Mouse (Mus musculus) hindbrain, embryonic 13.5 days (tissue): ENCODE measurements at regions not wholly inside any gene's neighbourhood (a gene's known extent, or its start where the extent isn't known, plus 50 kb on each side); places are given as distances from the start of the nearest gene placed in this dataset.

Experiments
- ATAC-seq: fragments of 200-750 bp; cut with Nextera tagmentation; 2 replicates; pipeline ENCODE4 v1.8.0; 2017; ENCODE audit warnings: moderate TSS enrichment; ENCODE audit not compliant: low FRiP score
- H3K27ac ChIP-seq: fragments of 300-500 bp; sonication (generic); 2 replicates; pipeline ENCODE4 v1.5.1; 2015; ENCODE audit warnings: inconsistent platforms, mild to moderate bottlenecking, moderate library complexity
- H3K27me3 ChIP-seq: fragments of 300-500 bp; sonication (generic); 2 replicates; pipeline ENCODE4 v1.6.1; 2015; ENCODE audit warnings: mild to moderate bottlenecking, inconsistent platforms
- H3K36me3 ChIP-seq: fragments of 300-500 bp; sonication (generic); 2 replicates; pipeline ENCODE4 v1.6.1; 2015; ENCODE audit warnings: mild to moderate bottlenecking, inconsistent platforms
- H3K4me1 ChIP-seq: fragments of 300-500 bp; sonication (generic); replicated peaks from 2 replicates; pipeline ENCODE4 v1.6.1; 2015; ENCODE audit warnings: inconsistent platforms
- H3K4me2 ChIP-seq: fragments of 300-500 bp; sonication (generic); 2 replicates; pipeline ENCODE4 v1.6.1; 2015; ENCODE audit warnings: inconsistent platforms, mild to moderate bottlenecking, moderate library complexity
- H3K4me3 ChIP-seq: fragments of 300-500 bp; sonication (generic); 2 replicates; pipeline ENCODE4 v1.5.1; 2015; ENCODE audit warnings: mild to moderate bottlenecking, inconsistent platforms
- H3K9ac ChIP-seq: fragments of 300-500 bp; sonication (generic); 2 replicates; pipeline ENCODE4 v1.6.1; 2015; ENCODE audit warnings: mild to moderate bottlenecking, inconsistent platforms
- H3K9me3 ChIP-seq: fragments of 300-500 bp; sonication (generic); 2 replicates; pipeline ENCODE4 v1.6.1; 2016; ENCODE audit warnings: inconsistent platforms
- WGBS: fragments of 180-500 bp; shearing (Covaris S2); methylation state at CpG from one replicate; pipeline ENCODE4 v1.1.7; 2015; 5-methylcytosine and 5-hydroxymethylcytosine counted together

- Histone ChIP-seq H3K4me1 (peaks cover 11% of the 10 kb centered on the region; the same call in 1 of the 2 replicates), H3K4me2 (no peak overlapping the region), H3K9me3 (no peaks in the 10 kb centered on the region), H3K27ac (no peak overlapping the region), H3K9ac (no peak overlapping the region), H3K36me3 (no peaks in the 10 kb centered on the region), H3K4me3 (no peak overlapping the region), H3K27me3 (no peaks in the 10 kb centered on the region)
- no peak for ATAC-seq
- 83% methylated on average over 9 of the region's 9 CpGs for WGBS
Measured at GRCm38 (mm10) chr8:126877039-126877365, 68.6 kb downstream of the Tomm20 start.

- Histone ChIP-seq H3K27ac (no peak overlapping the region), H3K36me3 (no peaks in the 10 kb centered on the region), H3K4me1 (peaks cover 11% of the 10 kb centered on the region; the same call in 1 of the 2 replicates), H3K9ac (no peak overlapping the region), H3K9me3 (no peaks in the 10 kb centered on the region), H3K4me3 (no peak overlapping the region), H3K4me2 (no peak overlapping the region), H3K27me3 (no peaks in the 10 kb centered on the region)
- WGBS: 67% methylated on average over 9 of the region's 9 CpGs
- ATAC-seq: no peak
Measured at GRCm38 (mm10) chr8:126876300-126877038, 69.2 kb downstream of the Tomm20 start.

GRCm38 (mm10) chr8:126875491-126876155, 70.0 kb downstream of the Tomm20 start:
- Histone ChIP-seq H3K4me3 (no peak overlapping the region), H3K9ac (no peak overlapping the region), H3K27ac (no peak overlapping the region), H3K9me3 (no peaks in the 10 kb centered on the region), H3K36me3 (no peaks in the 10 kb centered on the region), H3K4me1 (peaks cover 11% of the 10 kb centered on the region; the same call in 1 of the 2 replicates), H3K4me2 (no peak overlapping the region), H3K27me3 (no peaks in the 10 kb centered on the region)
- no peak for ATAC-seq
- WGBS: 93% methylated on average over 7 of the region's 7 CpGs

- Histone ChIP-seq H3K27ac (no peak overlapping the region), H3K27me3 (no peaks in the 10 kb centered on the region), H3K9ac (no peak overlapping the region), H3K4me3 (no peak overlapping the region), H3K36me3 (no peaks in the 10 kb centered on the region), H3K4me1 (peaks cover 11% of the 10 kb centered on the region; the same call in 1 of the 2 replicates), H3K9me3 (no peaks in the 10 kb centered on the region), H3K4me2 (no peak overlapping the region)
- 97% methylated on average over 1 of the region's 1 CpGs for WGBS
- ATAC-seq: no peak
Measured at GRCm38 (mm10) chr8:126874846-126875245, 70.8 kb downstream of the Tomm20 start.

GRCm38 (mm10) chr8:126874126-126874730, 71.4 kb downstream of the Tomm20 start:
- 84% methylated on average over 6 of the region's 6 CpGs for WGBS
- Histone ChIP-seq H3K9ac (no peak overlapping the region), H3K9me3 (no peaks in the 10 kb centered on the region), H3K27ac (no peak overlapping the region), H3K4me2 (no peak overlapping the region), H3K4me3 (no peak overlapping the region), H3K36me3 (no peaks in the 10 kb centered on the region), H3K4me1 (peaks cover 11% of the 10 kb centered on the region; the same call in 1 of the 2 replicates), H3K27me3 (no peaks in the 10 kb centered on the region)
- ATAC-seq: no peak

- no peak overlapping the region for H3K4me3 ChIP-seq
- no peaks in the 10 kb centered on the region for H3K36me3 ChIP-seq
- 81% methylated on average over 7 of the region's 7 CpGs for WGBS
- H3K4me1 ChIP-seq: peaks cover 11% of the 10 kb centered on the region; the same call in 1 of the 2 replicates
- no peak overlapping the region for H3K4me2 ChIP-seq
- H3K9ac ChIP-seq: no peak overlapping the region
- no peak for ATAC-seq
- H3K27ac ChIP-seq: no peak overlapping the region
- H3K27me3 ChIP-seq: no peaks in the 10 kb centered on the region
- H3K9me3 ChIP-seq: no peaks in the 10 kb centered on the region
Measured at GRCm38 (mm10) chr8:126873306-126873705, 72.3 kb downstream of the Tomm20 start.

GRCm38 (mm10) chr8:126872574-126872973, 73.1 kb downstream of the Tomm20 start:
- no peaks in the 10 kb centered on the region for H3K9me3 ChIP-seq
- peaks cover 11% of the 10 kb centered on the region; the same call in 1 of the 2 replicates for H3K4me1 ChIP-seq
- H3K4me2 ChIP-seq: no peak overlapping the region
- no peak overlapping the region for H3K27ac ChIP-seq
- no peak for ATAC-seq
- no peak overlapping the region for H3K9ac ChIP-seq
- no peak overlapping the region for H3K4me3 ChIP-seq
- no peaks in the 10 kb centered on the region for H3K36me3 ChIP-seq
- no peaks in the 10 kb centered on the region for H3K27me3 ChIP-seq
- WGBS: 85% methylated on average over 4 of the region's 4 CpGs

GRCm38 (mm10) chr8:126872133-126872532, 73.5 kb downstream of the Tomm20 start:
- Histone ChIP-seq H3K4me2 (no peak overlapping the region), H3K9ac (no peak overlapping the region), H3K4me3 (no peak overlapping the region), H3K9me3 (no peaks in the 10 kb centered on the region), H3K36me3 (no peaks in the 10 kb centered on the region), H3K4me1 (peaks cover 11% of the 10 kb centered on the region; the same call in 1 of the 2 replicates), H3K27me3 (no peaks in the 10 kb centered on the region), H3K27ac (no peak overlapping the region)
- ATAC-seq: no peak
- 94% methylated on average over 8 of the region's 8 CpGs for WGBS

GRCm38 (mm10) chr8:126869464-126869850, 76.2 kb downstream of the Tomm20 start:
- Histone ChIP-seq H3K4me2 (no peak overlapping the region), H3K27me3 (no peaks in the 10 kb centered on the region), H3K9ac (no peak overlapping the region), H3K27ac (no peak overlapping the region), H3K4me3 (no peak overlapping the region), H3K4me1 (no peaks in the 10 kb centered on the region), H3K36me3 (no peaks in the 10 kb centered on the region), H3K9me3 (no peaks in the 10 kb centered on the region)
- WGBS: 87% methylated on average over 1 of the region's 1 CpGs
- no peak for ATAC-seq

GRCm38 (mm10) chr8:126868831-126869463, 76.7 kb downstream of the Tomm20 start:
- WGBS: 80% methylated on average over 3 of the region's 3 CpGs
- H3K36me3 ChIP-seq: no peaks in the 10 kb centered on the region
- no peak overlapping the region for H3K27ac ChIP-seq
- H3K27me3 ChIP-seq: no peaks in the 10 kb centered on the region
- no peak for ATAC-seq
- H3K4me2 ChIP-seq: no peak overlapping the region
- no peak overlapping the region for H3K4me3 ChIP-seq
- H3K9ac ChIP-seq: no peak overlapping the region
- no peaks in the 10 kb centered on the region for H3K9me3 ChIP-seq
- H3K4me1 ChIP-seq: no peaks in the 10 kb centered on the region

- Histone ChIP-seq H3K36me3 (no peaks in the 10 kb centered on the region), H3K4me2 (no peak overlapping the region), H3K4me1 (no peaks in the 10 kb centered on the region), H3K27ac (no peak overlapping the region), H3K9me3 (no peaks in the 10 kb centered on the region), H3K27me3 (no peaks in the 10 kb centered on the region), H3K9ac (no peak overlapping the region), H3K4me3 (no peak overlapping the region)
- ATAC-seq: no peak
- 89% methylated on average over 14 of the region's 14 CpGs for WGBS
Measured at GRCm38 (mm10) chr8:126867121-126867988, 78.3 kb downstream of the Tomm20 start.
